Mouse (Mus musculus): ENCODE measurements around the gene Ppp1cc.
A peak's percentile ranks its signal among the peaks of the same experiment; 100 is the strongest.
"Not testable (repeated sequence)": the region's sequence is repeated elsewhere in the genome, so short reads cannot be mapped to it uniquely, and the experiment has no call there.

Ppp1cc gene

DNA sequence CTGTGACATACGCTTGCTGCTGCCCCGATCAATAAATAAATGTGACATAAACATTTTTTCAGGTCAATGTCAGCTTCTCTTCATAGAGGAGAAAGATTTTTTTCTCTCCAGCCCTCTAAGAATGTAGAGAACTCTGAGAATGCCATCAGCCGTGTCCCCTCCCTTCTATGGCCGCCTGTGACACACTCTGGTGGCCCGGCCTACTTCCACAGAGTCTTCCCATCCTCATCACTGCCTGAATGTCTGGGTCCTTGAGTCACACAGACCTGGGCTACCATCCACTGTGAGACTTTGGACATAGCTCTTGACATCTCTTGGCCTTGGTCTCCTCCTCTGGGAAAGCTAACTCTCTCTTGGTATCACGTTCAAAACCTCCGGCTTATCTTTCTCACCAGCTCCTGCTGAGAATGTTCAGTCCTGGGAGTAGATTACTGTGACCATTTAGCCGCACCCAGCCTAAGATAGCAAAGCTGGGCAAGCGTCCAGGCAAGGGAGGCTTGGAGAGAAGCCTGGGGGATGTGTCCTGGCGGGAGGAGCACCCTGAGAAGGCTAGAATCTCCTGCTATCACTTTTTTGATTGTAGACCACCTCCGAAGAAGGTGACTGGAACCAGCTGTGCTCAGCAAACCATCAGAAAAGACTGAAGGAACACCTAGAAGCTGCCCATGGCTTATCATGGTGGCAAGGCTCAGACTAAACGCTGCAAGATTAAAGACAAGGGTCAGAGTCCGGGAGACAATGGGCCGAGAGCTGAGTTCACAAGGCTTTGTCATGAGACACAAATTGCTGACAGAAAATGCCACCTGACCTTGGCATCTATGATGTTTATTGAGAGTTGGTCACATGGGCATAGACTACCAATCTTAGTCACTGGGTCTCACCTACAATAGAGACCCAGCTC lies 21.3 kb upstream of the Ppp1cc start:
- DNase-seq (ENCODE audit: low spot score in 2 of 2) = peak; percentile 74 to 76

DNA sequence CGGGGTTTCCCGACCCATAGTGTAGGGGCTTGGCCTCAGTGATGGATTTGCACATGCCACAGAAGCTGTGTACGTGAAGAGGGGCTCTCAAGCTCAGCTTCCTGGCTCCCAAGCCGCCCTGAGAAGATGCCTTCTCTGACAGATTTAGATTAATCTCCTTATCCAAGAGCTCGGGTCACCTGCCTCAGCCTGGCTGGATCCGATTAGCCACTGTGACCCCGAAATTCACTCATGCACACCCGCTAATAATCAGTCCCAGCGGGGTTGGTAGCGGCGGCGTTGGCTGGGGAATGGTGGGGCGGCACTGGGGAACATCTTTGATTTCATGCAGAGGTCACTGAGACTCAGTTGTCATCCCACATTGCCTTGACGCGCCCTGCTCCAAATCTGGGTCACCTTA lies 19.2 kb upstream of the Ppp1cc start:
- no peak for DNase-seq (ENCODE audit: low spot score in 2 of 2)

DNA sequence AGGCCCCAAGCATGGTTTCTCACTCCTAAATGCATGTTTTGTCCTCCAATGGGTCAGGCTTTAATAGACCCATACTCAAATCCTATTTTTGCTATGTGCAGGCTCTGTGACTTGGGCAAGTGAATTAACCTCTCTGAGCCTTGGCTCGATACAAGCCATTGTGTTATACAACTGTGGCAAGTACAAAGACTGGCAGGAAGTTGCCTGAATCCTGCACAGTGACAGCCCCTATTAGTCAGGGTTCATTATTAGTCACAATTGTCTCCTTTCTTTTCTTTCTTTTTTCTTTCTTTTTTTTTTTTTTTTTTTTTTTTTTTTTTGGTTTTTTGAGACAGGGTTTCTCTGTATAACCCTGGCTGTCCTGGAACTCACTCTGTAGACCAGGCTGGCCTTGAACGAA lies 18.3 kb upstream of the Ppp1cc start:
- not testable (repeated sequence) for DNase-seq (ENCODE audit: low spot score in 2 of 2)

DNA sequence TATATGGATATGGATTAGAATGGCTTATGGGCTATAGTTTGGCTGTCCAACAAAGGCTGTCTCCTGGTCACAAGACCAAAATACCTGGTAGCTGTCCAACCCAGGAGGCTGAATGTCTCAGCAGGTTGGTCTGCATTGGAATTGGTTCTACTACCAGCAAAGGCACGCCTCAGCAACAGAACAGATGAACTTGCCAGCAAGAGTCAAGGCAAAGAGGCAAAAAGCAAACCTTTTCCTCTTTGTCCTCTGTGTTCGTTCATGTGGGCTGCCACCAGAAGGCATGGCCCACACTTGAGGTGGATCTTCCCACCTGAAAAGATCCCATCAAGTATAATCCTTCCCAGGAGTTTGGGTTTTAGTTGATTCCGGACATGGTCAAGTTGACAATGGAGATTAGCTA lies 17.4 kb upstream of the Ppp1cc start, which contains the start of gene Ccdc63:
Gene Ccdc63, minus strand, starts transcription at position 101 of the 400 bp plus-strand sequence.
- no peak for DNase-seq (ENCODE audit: low spot score in 2 of 2)

DNA sequence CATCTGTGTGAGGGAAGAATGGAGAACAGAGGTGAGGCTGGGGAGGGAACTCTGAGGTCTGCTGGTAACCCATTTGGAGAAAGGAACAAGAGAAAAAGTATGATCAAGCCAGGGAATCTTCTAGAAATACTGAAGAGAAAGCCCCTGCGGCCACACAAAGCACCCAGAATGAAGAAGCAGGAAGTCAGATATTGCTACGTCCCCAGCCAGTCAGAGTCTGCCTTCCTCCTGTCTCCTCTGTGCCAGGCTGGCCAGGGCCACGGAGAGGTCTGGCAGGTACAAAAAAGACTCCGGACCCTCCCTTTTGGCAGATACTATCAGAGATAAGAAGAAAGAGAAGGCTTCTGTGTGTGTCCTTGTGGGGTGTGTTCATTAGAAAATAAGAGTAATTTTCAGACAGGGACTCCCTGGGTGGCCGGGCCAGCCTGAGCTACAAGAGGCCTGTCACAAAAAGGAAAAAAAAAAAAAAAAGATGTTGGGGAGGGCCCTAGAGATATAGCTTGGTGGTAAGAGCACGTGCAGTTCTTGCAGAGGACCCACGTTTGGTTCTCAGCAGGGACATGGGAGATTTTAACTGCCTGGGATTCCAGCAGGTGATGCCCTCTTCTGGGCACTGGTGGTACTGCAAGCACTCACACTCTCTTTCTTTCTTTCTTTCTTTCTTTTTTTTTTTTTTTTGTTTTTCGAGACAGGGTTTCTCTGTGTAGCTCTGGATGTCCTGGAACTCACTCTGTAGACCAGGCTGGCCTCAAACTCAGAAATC lies 15.7 kb upstream of the Ppp1cc start:
- DNase-seq (ENCODE audit: low spot score in 2 of 2) = no peak

DNA sequence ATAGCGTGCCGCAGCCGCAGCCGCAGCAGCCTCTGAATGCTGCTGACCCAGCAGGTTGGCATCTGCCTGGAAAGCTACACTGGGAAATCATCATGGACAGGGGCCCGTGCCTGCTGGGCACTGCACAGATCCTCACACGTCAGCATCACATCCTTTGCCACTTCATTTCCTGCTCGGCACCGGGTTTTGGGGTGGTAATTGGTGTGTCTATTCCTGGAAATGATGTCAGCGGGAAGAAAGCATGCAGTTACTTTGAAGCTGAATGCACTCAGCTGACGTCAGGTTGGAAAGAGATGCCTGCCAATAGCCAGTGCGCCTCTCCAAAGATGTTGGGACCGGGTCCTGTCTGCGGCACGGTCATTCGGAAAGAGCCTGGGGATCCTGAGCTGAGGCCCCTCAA lies 14.5 kb upstream of the Ppp1cc start:
- DNase-seq (ENCODE audit: low spot score in 2 of 2) = no peak

DNA sequence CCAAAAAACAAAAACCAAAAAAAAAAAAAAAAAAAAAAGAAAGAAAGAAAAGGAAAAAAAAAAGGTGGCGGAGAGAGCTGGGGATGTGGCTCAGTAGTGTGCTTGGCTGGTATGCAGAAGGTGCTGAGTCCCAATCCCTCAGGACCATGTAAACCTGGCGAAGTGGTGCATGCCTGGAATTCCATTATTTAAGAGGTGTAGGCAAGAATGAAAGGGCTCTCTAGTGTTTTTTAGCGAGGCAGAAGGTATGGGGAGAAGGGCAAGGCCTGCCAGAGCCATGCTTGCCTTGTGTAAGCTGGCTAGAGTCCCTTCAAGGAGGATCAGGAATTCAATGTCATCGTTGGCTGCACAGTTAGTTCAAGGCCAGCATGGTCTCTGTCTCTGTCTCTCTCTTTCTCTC lies 13.3 kb upstream of the Ppp1cc start:
- DNase-seq (ENCODE audit: low spot score in 2 of 2) = no peak

DNA sequence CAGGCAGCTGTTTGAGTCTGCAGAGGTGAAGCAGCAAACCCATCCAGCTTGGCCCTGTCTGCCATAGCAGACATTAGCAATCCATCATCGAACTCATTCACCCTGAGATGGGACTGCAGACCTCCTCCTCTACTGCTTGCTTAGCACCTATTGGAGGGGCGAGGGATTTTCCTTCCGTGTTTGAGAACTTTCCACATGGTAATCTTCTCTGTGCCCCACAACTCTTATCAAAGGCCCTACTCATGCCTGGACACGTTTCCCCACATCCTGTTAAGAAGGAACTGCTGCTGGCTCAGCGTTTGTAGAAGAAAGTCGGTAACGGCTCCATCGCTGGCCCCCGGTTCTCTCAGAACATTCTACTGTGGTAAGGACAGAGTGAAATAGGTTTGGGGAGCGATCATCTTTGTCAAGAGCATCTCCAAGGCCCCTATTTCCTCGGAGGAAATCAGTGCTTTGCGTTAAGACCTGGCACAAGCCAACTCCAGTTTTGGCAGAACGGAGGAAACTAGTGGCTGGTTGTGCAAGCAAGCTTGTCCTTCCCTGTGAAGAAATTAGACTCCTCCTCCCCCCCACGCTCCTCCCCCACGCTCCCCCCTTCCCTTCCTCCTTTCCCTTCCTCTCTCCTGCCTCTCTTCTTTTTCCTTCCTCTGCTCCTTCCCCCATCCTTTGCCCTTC lies 12.6 kb upstream of the Ppp1cc start:
- DNase-seq (ENCODE audit: low spot score in 2 of 2) = peak in 1 of 2 experiments; percentile 55

DNA sequence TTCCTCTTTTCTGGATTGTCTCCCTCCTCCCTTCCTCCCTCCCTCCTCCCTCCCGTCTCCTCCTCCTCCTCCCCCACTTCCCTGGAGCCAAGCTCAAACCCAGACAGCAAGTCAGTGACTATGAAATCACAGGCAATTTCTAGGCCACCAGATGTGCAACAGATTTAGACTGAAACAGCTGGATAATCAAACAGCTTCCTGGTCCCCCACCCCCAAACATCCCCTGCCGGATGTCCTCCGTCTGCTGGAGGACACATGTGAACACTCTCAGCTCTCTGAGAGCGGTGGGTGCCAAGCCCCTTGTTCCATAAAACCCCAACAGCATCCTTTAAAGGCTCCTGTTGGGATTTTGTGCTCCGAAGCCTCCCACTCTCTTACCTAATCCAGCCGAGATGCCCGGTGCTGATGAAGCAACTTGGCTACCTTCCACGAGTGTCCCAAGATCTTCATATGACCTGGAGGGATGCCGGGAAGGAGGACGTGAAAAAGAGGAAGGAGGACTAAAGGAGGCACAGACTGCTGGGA lies 12.0 kb upstream of the Ppp1cc start:
- DNase-seq (ENCODE audit: low spot score in 2 of 2) = peak in 1 of 2 experiments; percentile 65

DNA sequence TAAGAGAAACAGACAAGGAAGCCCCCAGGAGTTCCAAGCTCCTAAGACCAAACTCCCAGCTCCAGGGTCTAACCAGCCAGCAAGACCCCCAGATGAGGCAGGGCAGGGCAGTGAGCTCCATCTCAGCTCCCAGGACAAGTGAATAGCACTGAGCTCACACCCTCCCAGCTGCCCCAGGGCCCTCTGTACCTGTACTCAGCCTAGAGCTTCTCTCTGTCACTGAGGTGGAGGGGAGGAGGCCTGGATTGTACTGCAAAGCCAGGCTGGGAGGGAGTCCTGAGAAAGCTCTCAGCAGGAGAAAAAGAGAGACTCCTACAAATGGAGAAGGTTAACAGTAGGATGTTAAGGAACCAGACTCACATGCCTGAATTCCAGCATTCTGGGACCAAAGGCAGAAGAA lies 11.5 kb upstream of the Ppp1cc start:
- DNase-seq (ENCODE audit: low spot score in 2 of 2) = no peak

DNA sequence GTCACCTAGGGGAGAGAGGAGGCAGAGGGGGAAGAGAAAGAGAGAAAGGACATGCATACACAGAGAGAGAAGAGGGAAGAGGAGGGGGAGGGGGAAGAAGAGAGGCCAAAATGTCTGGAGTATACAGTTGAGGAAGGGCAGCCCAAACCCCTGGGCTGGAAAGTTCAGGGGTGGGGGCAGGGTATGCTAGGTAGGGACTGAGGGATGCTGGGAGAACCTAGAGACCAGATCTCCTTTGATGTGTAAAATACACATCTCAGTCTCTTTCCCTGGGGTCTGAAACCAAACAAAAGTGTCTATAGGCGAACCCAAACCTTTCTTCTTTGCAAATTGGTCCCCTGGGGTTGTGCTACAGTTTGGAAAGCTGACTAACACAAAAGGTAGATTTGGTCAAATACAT lies 10.0 kb upstream of the Ppp1cc start:
- DNase-seq (ENCODE audit: low spot score in 2 of 2) = no peak

DNA sequence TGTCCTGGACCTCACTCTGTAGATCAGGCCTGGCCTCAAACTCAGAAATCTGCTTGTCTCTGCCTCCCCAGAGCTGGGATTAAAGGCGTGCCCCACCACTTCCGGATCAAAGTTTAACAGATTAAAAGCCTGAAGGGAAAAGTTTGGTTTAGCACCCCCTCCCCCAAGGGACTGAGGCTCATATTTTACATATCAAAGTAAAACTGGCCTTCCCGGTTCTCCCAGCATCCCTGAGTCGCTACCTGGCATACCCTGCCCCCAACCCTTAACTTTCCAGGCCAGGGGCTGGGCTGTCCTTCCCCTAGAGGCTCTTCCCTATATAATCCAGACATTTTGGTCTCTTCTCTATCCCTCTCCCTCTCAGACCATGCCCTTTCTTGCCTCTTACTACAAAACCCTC lies 8.8 kb upstream of the Ppp1cc start:
- DNase-seq (ENCODE audit: low spot score in 2 of 2) = no peak

DNA sequence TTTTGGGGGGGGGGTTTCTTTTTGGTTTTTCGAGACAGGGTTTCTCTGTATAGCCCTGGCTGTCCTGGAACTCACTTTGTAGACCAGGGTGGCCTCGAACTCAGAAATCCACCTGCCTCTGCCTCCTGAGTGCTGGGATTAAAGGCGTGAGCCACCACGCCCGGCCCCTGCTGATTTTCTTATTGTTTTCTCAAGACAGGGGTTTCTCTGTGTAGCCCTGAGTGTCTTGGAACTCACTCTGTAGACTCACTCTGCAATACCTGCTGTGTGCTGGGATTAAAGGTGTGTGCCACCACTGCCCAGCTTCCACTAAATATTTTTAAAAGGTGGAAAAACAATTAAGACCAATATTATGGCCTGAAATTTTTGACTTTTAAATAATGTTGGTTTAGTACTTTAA lies 5.6 kb upstream of the Ppp1cc start:
- not testable (repeated sequence) for DNase-seq (ENCODE audit: low spot score in 2 of 2)

DNA sequence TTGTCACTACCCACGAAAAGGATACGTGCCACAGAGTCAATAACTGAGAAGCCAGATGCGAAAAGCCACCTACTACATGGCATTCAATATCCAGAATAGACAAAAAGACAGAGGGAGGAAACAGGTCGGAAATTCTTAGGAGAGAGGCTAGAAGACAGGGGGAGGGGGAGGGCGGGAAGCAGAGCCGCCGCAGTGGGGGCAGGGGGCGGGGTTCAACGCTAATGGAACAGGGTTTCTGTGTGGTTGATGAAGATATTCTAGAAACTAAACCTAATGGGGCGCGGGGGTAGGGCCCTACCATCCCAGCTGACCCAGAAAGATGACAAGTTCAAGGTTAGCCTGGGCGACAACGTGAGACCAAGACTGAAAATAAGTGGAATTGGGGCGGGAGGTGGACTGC lies 4.1 kb upstream of the Ppp1cc start:
- DNase-seq (ENCODE audit: low spot score in 2 of 2) = no peak

DNA sequence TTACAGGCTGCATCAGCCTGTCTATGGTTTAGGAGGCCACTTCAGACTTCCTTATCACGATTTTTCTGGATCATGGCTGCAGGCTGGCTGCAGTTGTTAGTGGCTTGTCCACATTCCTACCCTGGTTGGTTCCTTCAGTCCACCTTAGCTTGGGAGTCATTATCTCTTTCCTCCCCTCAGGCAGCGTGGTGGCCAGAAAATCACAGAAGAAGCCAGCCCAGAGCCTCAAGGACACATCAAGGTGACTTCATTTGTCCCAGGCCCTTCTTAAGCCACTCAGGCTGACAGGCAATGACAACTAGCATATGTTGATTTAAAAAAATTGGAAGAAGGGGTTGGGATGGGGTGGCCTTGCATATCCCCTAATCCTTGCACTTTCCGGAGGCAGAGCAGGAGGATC lies 3.3 kb upstream of the Ppp1cc start:
- DNase-seq (ENCODE audit: low spot score in 2 of 2) = no peak

DNA sequence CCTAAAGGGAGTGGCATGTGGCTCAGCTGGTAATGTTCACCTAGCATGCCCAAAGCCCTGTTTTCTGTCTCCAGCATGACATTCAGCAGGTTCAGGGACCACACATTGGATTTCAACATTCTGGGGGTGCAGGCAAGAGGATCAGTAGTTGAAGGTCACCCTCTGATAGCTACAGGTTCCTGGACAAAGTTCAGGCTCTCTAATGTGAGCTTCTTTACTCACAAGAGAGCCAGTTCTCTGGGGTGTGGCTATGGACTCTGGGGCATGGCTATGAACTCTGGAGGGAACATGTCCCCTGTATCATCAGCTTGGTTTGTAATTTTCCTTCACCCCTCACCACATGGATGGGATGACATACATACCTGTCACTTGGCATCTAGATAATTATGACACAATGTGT lies 2.5 kb upstream of the Ppp1cc start:
- DNase-seq (ENCODE audit: low spot score in 2 of 2) = no peak

DNA sequence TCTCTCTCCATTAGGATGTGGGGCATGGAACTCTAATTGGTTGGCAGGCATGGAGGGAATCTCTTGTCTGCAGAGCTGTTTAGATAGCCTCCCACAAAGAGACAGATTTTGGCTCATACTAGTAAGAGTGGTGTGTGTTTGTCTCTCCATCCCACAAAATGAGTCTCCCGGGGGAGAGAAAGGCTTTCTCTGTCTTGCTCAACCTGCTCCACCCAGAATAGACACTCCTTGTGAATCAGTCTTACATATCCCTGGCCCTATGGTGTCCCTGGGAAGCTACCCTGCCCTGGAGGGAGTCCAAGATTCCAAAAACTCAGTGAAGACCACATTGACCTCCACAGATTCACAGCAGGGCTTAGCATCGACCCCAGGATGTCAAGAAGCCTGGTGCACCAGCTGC lies 1.6 kb upstream of the Ppp1cc start:
- DNase-seq (ENCODE audit: low spot score in 2 of 2) = no peak

DNA sequence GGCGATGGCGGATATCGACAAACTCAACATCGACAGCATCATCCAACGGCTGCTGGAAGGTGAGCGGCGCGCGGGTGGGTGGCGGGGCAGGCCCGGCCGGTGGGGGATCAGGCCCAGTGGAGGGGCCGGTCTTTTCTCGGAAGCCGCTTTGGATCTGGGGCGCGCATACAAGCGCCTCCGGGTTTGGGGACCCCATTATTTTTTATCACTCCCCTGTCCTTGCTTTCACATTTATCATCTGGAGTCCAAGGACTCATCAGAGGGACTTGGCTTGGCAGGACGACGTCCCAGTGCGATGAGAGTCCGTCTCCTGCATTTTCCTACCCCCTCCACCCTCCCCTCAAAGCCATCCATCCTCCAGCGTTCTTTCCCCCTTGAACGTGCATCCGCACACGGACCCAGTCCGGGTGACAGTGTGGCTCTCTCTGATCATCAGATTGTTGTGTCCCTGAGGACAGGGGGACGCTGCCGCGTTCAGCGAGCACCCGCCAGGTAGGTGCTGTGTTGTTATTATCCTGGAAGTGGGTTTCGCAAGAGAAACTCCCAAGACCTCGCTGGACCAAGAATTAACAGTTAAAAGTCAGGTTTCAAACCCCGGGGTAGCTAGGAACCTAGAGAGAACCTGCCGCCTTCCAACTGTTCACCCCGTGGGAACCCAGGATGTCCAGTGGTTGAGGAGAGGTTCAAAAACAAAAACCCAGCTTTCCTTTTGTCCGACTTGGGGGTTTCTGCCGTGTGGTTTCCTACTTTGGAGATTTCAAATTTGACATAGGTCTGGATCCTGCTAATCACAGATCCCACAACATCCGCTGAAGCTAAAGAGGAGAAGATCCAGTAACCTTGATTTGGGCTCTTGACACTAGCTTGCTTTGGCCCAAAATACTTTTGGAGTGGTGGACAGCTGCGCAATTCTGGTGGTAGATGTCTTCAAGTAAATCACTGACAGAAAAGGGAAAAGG lies 758 bp downstream of the Ppp1cc start:
- no peak for DNase-seq (ENCODE audit: low spot score in 2 of 2)

DNA sequence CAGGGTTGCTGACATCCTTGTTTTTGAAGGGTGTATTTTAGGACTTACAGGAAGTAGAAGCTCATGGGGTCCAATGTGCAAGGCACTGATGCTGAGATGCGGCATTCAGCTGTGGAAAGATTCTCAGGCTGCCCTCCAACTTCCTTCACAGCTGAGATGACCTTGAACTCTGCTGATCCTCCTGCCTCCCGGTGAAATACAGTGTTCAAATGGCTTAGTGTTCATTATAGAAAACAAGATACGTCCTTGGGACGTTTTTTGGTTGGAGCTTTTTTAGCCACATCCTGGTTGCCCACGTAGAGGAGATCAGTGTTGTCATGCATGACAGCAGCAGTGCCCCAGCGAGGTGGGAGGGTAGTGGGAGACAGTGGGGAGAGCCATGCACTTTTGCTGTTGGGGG lies 5.1 kb downstream of the Ppp1cc start:
- no peak for DNase-seq (ENCODE audit: low spot score in 2 of 2)

DNA sequence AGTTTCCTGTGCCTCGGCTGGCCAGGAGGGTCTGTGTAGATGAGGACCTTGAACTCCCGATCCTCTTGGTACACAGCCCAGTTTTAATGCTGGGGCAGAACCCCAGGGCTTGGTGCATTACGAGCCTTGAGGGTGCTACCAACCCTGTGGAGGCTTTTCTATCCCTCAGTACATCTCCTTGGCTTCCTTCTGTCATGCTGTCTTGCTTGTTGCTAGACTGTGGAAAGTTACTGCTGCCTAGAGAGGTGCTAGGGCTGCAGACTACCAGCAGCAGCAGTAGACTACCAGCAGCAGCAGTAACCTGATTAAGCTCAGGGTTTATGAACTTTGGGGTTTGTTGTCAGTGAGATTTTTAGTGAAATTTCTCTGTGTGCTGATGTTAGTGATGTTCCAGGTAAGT lies 5.9 kb downstream of the Ppp1cc start:
- no peak for DNase-seq (ENCODE audit: low spot score in 2 of 2)

All from urinary bladder, postnatal 4 days (tissue).